Mouse (Mus musculus) layer of hippocampus, postnatal 25 days (tissue): ENCODE results near the gene Tead2. TPM values are rescaled to one million over a fixed set of nuclear protein-coding genes. Genes with fewer than 3 reads are reported as not detected.
"Not testable (repeated sequence)": the region's sequence is repeated elsewhere in the genome, so short reads cannot be mapped to it uniquely, and the experiment has no call there.

ENCODE experiments used
- DNase-seq, 2 experiments: peaks; one replicate each; pipeline ENCODE4 v3.0.0; 2022; ENCODE audit warnings: mixed read lengths in 2 of 2, low spot score in 1 of 2; ENCODE audit errors: extremely low spot score in 1 of 2
- total RNA-seq, 2 experiments: library from RNA; stranded (reverse); gene quantifications; 2 replicates each; pipeline ENCODE4 v1.2.3; 2021

Gene Tead2
- 1 to 10 TPM; 4.7 to 5.5 TPM for total RNA-seq

- DNase-seq, result no peak
Measured at GRCm38 (mm10) chr7:45215673-45216441, at the start of gene Tead2. Gene Tead2 (plus strand): TSS chr7:45215753.

GRCm38 (mm10) chr7:45166950-45167401 is 48.6 kb upstream of the Tead2 start:
- peak; percentile 36 to 45 for DNase-seq

- peak; percentile 38 to 40 for DNase-seq
Measured at GRCm38 (mm10) chr7:45167761-45168445, 47.6 kb upstream of the Tead2 start.

GRCm38 (mm10) chr7:45168656-45169055 is 46.9 kb upstream of the Tead2 start:
- no peak for DNase-seq

GRCm38 (mm10) chr7:45169495-45169894 is 46.1 kb upstream of the Tead2 start:
- DNase-seq, result peak in 1 of 2 experiments; percentile 56

GRCm38 (mm10) chr7:45172974-45173373 is 42.6 kb upstream of the Tead2 start:
- DNase-seq, result no peak

- DNase-seq, result not testable (repeated sequence)
Measured at GRCm38 (mm10) chr7:45173772-45174171, 41.8 kb upstream of the Tead2 start.

GRCm38 (mm10) chr7:45174567-45175280 is 40.8 kb upstream of the Tead2 start:
- DNase-seq, result no peak

- DNase-seq, result no peak
Measured at GRCm38 (mm10) chr7:45175398-45175797, 40.2 kb upstream of the Tead2 start.

- DNase-seq, result no peak
Measured at GRCm38 (mm10) chr7:45175929-45176328, 39.6 kb upstream of the Tead2 start.

GRCm38 (mm10) chr7:45176356-45176755 is 39.2 kb upstream of the Tead2 start:
- DNase-seq, result no peak

GRCm38 (mm10) chr7:45178550-45178949 is 37.0 kb upstream of the Tead2 start:
- no peak for DNase-seq

GRCm38 (mm10) chr7:45179469-45179868 is 36.1 kb upstream of the Tead2 start, which contains the start of gene Gfy:
Gene Gfy (minus strand): TSS chr7:45179569.
- DNase-seq, result no peak

GRCm38 (mm10) chr7:45180896-45181477 is 34.6 kb upstream of the Tead2 start, which contains the start of gene Pth2:
Gene Pth2 (plus strand): TSS chr7:45180995.
- no peak for DNase-seq

- DNase-seq, result no peak
Measured at GRCm38 (mm10) chr7:45181540-45181939, 34.0 kb upstream of the Tead2 start.

- peak; percentile 60 to 71 for DNase-seq
Measured at GRCm38 (mm10) chr7:45182199-45182601, 33.4 kb upstream of the Tead2 start.

- DNase-seq, result no peak
Measured at GRCm38 (mm10) chr7:45182606-45183005, 32.9 kb upstream of the Tead2 start.

- DNase-seq, result no peak
Measured at GRCm38 (mm10) chr7:45183672-45184071, 31.9 kb upstream of the Tead2 start.

- no peak for DNase-seq
Measured at GRCm38 (mm10) chr7:45185921-45186320, 29.6 kb upstream of the Tead2 start.

- DNase-seq, result no peak
Measured at GRCm38 (mm10) chr7:45189600-45189999, 26.0 kb upstream of the Tead2 start.
